Mouse (Mus musculus) liver, postnatal 0 days (tissue): Measurements from ENCODE around the gene Prune1. TPM values are rescaled to one million over a fixed set of nuclear protein-coding genes. Genes with fewer than 3 reads are reported as not detected.

Experiments
- ATAC-seq: fragments of 200-750 bp; cut with Nextera tagmentation; 2 replicates; pipeline ENCODE4 v1.8.0; 2017; ENCODE audit warnings: mild to moderate bottlenecking, moderate library complexity
- DNase-seq: peaks from one replicate; pipeline ENCODE4 v3.0.0-alpha.2; 2016
- H3K27ac ChIP-seq: fragments of 300-500 bp; sonication (generic); 2 replicates; pipeline ENCODE4 v1.5.1; 2014; ENCODE audit warnings: antibody characterized with exemption, moderate library complexity, mild to moderate bottlenecking, low read depth
- H3K27me3 ChIP-seq: fragments of 300-500 bp; sonication (generic); 2 replicates; pipeline ENCODE4 v1.6.1; 2014; ENCODE audit warnings: low read length, control low read depth, mixed read lengths; ENCODE audit not compliant: insufficient read depth
- H3K36me3 ChIP-seq: fragments of 300-500 bp; sonication (generic); replicated peaks from 2 replicates; pipeline ENCODE4 v1.6.1; 2014; ENCODE audit warnings: mild to moderate bottlenecking, control low read depth, low read length, moderate library complexity, mixed read lengths; ENCODE audit not compliant: insufficient read depth
- H3K4me1 ChIP-seq: fragments of 300-500 bp; sonication (generic); 2 replicates; pipeline ENCODE4 v1.6.1; 2014; ENCODE audit warnings: antibody characterized with exemption, mild to moderate bottlenecking, control low read depth; ENCODE audit not compliant: insufficient read depth
- H3K4me2 ChIP-seq: fragments of 300-500 bp; sonication (generic); 2 replicates; pipeline ENCODE4 v1.6.1; 2014; ENCODE audit warnings: low read depth, mild to moderate bottlenecking, low read length, moderate library complexity, mixed read lengths
- H3K4me3 ChIP-seq: fragments of 300-500 bp; sonication (generic); 2 replicates; pipeline ENCODE4 v1.5.1; 2014; ENCODE audit warnings: low read depth, low read length
- H3K9ac ChIP-seq: fragments of 300-500 bp; sonication (generic); replicated peaks from 2 replicates; pipeline ENCODE4 v1.6.1; 2014; ENCODE audit warnings: mild to moderate bottlenecking, moderate library complexity
- H3K9me3 ChIP-seq: fragments of 300-500 bp; sonication (generic); 2 replicates; pipeline ENCODE4 v1.6.1; 2016; ENCODE audit warnings: mild to moderate bottlenecking, control low read depth, low read length, mixed read lengths
- CTCF ChIP-seq: sonication (generic); IDR thresholded peaks from 2 replicates; pipeline ENCODE4 v1.5.1; 2016; ENCODE audit warnings: antibody characterized with exemption, low read depth
- EP300 ChIP-seq: IDR thresholded peaks from 2 replicates; pipeline ENCODE4 v1.6.1; 2016; ENCODE audit warnings: antibody characterized with exemption, low read depth, mild to moderate bottlenecking
- WGBS: fragments of 180-500 bp; shearing (Covaris S2); extraction: QIAGEN DNeasy Blood & Tissue Kit; methylation state at CpG from one replicate; pipeline ENCODE4 v1.1.7; 2014; ENCODE audit not compliant: insufficient replicate concordance; 5-methylcytosine and 5-hydroxymethylcytosine counted together
- polyA plus RNA-seq: library from polyadenylated mRNA; unstranded; fragments of >200 nt; fragmentation: Nextera tagmentation; extraction: Ambion mirVana; gene quantifications from 2 replicates; pipeline ENCODE4 v1.2.1, GENCODE M21; 2015

Prune1 gene
- polyA plus RNA-seq, 1 experiment from 2014 or later, result 10.6 TPM

DNA sequence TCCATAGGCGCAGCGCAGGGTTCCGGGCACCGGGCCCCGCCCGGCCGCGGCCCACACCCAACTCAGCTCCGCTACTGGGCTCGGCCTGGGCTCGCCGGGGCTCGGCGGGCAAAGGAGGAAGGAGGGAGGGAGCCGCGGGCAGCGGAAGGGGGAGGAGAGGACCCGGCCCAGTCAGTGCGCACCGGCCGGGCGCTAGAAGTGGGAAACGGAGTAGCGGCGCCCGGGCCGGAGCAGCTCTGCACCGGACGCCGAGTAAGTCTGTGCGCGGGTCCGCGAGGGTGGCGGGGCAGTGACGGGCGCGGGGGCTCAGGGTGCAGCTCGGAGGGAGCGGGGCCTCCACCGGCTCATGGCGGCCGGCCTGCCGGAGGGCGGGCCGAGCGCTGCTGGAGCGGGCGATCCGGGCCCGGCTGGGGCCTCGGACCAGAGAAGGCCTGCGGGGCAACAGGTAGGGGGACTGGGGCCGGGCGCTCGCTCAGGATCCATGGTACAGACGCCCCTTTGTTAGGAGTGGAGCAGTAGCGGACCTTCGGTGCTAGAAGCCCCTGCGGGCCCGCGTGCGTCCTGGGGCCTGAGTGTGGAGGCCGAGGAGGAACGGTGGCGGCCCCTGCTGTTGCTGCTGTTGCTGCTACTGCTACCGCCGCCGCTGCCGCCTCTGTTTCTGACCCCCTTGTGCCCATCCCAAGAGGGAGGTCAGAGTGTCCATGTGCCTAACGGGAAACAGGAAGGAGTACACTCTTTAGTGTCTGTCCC lies 33.4 kb upstream of the Prune1 start:
- DNase-seq, result peak; percentile 95

DNA sequence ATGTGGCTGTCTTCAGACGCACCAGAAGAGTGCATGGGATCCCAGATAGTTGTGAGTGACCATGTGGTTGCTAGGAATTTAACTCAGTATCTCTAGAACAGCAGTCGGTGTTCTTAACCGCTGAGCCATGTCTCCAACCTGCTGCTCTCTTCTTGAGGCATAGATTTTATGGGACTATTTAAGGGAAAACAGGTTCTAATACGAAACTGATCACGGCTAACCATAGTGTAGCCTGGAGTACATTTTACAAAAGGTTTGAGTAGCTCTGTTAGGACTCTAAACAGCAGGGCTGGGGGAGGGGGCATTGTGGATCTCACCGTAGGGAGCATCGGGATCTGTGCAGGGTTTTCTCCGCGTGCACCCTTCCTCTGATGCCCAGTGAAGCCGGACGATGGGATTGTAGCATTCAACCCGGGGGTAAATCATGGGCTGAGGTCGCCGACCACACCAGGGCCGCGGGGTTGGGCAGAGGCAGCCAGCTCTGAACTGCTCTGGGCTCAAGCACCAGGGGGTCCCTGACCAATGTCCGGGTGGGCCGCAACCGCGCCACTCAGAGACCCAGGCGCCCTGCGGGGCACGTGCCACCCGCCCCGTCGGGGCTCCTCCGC lies 32.7 kb upstream of the Prune1 start, which contains the start of gene Cers2:
Gene Cers2, plus strand, starts transcription at position 306 of the 608 bp plus-strand sequence.
- peak within 1 kb of the TSS; percentile 96 for H3K27ac ChIP-seq
- WGBS, result 4% methylated on average over 27 of the region's 27 CpGs
- ATAC-seq (no peak), DNase-seq (no peak)
- peak within 1 kb of the TSS; percentile 87 for H3K4me2 ChIP-seq
- H3K4me1 ChIP-seq, result peaks cover 54% of the 10 kb centered on the region
- H3K9me3 ChIP-seq, result no peaks in the 10 kb centered on the region
- peak within 1 kb of the TSS; percentile 78 for H3K4me3 ChIP-seq
- H3K9ac ChIP-seq, result peak within 1 kb of the TSS; percentile 94
- H3K36me3 ChIP-seq, result no peaks in the 10 kb centered on the region
- no peak for TF ChIP-seq EP300
- TF ChIP-seq CTCF, result no peak
- H3K27me3 ChIP-seq, result no peaks in the 10 kb centered on the region

More for the DNA sequence above, 33.4 kb upstream of the Prune1 start:
- peaks cover 3% of the 10 kb centered on the region for H3K36me3 ChIP-seq
- no peak for TF ChIP-seq EP300
- peak; percentile 69 for TF ChIP-seq CTCF
- H3K4me2 ChIP-seq, result peak overlapping the region; percentile 87
- ATAC-seq, result peak; percentile 86
- peak overlapping the region; percentile 94 for H3K9ac ChIP-seq
- peak overlapping the region; percentile 96 for H3K27ac ChIP-seq
- under 1% methylated on average over 67 of the region's 71 CpGs for WGBS
- H3K4me3 ChIP-seq, result peak overlapping the region; percentile 78
- no peaks in the 10 kb centered on the region for H3K27me3 ChIP-seq
- H3K9me3 ChIP-seq, result no peaks in the 10 kb centered on the region
- H3K4me1 ChIP-seq, result peaks cover 54% of the 10 kb centered on the region

DNA sequence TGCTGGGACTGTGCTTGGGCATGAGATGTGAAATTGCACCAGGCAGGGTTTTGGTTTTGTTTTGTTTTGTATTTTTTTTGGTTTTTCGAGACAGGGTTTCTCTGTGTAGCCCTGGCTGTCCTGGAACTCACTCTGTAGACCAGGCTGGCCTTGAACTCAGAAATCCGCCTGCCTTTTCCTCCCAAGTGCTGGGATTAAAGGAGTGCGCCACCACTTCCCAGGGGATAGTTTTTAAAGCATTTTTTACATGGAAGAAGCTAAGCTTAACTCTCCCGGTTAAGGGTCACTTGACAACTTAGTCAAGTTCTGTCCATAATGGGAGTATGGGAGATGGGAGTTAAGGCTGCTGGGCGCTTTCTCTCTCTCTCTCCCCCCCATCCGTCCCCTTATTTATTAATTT lies 32.2 kb upstream of the Prune1 start:
- Histone ChIP-seq H3K27ac (peak overlapping the region; percentile 96), H3K4me2 (peak overlapping the region; percentile 87), H3K9me3 (no peaks in the 10 kb centered on the region), H3K4me3 (peak overlapping the region; percentile 78), H3K9ac (peak overlapping the region; percentile 94), H3K36me3 (no peaks in the 10 kb centered on the region), H3K4me1 (peaks cover 50% of the 10 kb centered on the region), H3K27me3 (no peaks in the 10 kb centered on the region)
- no peak for TF ChIP-seq EP300
- no peak for TF ChIP-seq CTCF
- 52% methylated on average over 6 of the region's 6 CpGs for WGBS
- no peak for DNase-seq
- ATAC-seq, result no peak

DNA sequence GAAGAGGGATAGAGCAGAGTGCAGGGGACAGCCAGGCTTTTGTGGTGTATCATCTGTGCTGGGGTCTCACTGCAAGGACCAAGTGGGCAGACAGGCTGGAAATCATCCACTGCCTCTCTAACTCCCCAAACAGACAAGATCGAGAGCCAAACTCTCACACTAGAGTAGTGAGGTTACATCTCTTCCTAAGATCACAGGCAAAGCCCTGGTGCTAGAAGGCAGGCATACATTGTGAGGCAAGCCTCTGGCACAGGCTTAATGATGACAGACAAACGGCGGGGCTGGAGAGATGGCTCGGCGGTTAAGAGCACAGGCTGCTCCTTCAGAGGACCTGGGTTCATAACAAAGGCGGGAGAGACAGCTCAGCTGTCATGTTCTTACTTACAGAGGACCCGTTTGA lies 31.6 kb upstream of the Prune1 start:
- Histone ChIP-seq H3K9me3 (no peaks in the 10 kb centered on the region), H3K27ac (peak overlapping the region; percentile 96), H3K36me3 (no peaks in the 10 kb centered on the region), H3K27me3 (no peaks in the 10 kb centered on the region), H3K9ac (peak overlapping the region; percentile 94), H3K4me1 (peaks cover 46% of the 10 kb centered on the region), H3K4me2 (peak overlapping the region; percentile 87), H3K4me3 (peak overlapping the region; percentile 78; the same call in 1 of the 2 replicates)
- DNase-seq (no peak), ATAC-seq (no peak)
- 32% methylated on average over 7 of the region's 7 CpGs for WGBS
- no peak for TF ChIP-seq CTCF
- no peak for TF ChIP-seq EP300

DNA sequence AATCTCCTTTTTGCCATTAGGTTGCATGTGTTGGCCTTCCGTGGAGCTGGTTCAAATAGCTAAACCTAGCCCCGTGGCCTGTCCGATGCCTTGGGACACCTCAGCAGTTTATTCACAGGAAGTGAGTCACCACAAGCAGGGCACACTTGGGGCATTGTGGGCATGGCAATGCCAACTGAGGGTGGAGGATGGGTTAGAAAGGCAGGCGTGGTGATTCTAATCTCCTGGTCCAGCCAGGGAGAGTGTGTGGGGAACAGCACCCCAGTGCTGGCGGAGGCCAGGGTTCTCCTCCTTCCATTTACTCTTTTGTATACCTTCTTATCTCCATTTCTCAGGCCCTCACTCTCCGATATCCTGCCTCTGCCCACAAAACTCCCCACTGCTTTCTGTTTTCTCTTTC lies 30.7 kb upstream of the Prune1 start:
- Histone ChIP-seq H3K9me3 (no peaks in the 10 kb centered on the region), H3K4me1 (peaks cover 38% of the 10 kb centered on the region), H3K9ac (peak overlapping the region; percentile 94), H3K4me3 (peak overlapping the region; percentile 78; the same call in 1 of the 2 replicates), H3K27ac (peak overlapping the region; percentile 96), H3K4me2 (peak overlapping the region; percentile 87), H3K27me3 (no peaks in the 10 kb centered on the region), H3K36me3 (no peaks in the 10 kb centered on the region)
- DNase-seq (peak; percentile 49), ATAC-seq (peak; percentile 8; the same call in 1 of the 2 replicates)
- TF ChIP-seq CTCF, result no peak
- peak; percentile 50 for TF ChIP-seq EP300
- WGBS, result 44% methylated on average over 6 of the region's 6 CpGs

DNA sequence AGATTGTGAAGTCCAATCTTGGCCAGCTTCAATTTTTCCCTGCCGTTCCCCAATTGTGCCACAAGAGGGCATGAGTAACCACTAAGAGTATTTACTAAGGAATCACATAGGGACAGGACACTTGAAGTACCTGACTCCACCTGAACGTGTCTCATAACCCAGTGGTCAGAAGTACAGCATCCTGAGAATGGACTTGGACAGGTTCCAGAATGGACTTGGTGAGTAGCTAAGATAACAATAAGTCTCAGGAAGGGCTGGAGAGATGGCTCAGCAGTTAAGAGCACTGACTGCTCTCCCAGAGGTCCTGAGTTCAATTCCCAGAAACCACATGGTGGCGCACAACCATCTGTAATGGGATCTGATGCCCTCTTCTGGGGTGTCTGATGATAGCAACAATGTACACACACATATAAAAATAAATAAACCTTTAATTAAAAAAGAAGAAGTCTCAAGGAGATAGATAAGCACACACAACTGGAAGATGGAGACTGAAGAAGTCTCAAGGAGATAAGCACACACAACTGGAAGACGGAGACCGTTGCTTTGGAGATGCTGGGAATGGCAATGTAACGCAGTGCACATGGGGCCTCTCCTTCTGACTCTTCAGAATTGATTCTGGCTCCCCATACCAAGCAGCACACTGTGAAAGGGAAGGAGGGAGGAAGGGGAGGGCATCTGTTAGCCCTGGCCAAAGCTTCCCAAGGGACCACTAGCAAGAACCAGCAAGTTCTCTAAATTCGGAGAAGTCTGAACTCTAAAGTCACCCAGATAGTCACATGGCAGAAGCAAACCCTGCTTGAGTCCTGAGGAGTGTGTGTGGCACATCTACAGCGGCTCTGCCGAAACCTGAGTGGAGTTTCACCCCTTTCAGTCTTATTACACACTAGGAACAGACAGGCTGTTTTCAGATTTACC lies 29.3 kb upstream of the Prune1 start:
- no peak for ATAC-seq
- no peak overlapping the region for H3K9ac ChIP-seq
- no peak overlapping the region for H3K4me3 ChIP-seq
- peaks cover 30% of the 10 kb centered on the region for H3K4me1 ChIP-seq
- H3K9me3 ChIP-seq, result no peaks in the 10 kb centered on the region
- H3K36me3 ChIP-seq, result no peaks in the 10 kb centered on the region
- peak overlapping the region; percentile 46 for H3K27ac ChIP-seq
- WGBS, result 40% methylated on average over 9 of the region's 9 CpGs
- TF ChIP-seq CTCF (peak; percentile 80), EP300 (peak; percentile 56)
- peak overlapping the region; percentile 24; the same call in 1 of the 2 replicates for H3K4me2 ChIP-seq
- no peaks in the 10 kb centered on the region for H3K27me3 ChIP-seq
- DNase-seq, result peak; percentile 72
